Mouse (Mus musculus) C2C12 (cell line): ENCODE results near the gene Mrm1. TPM values are rescaled to one million over a fixed set of nuclear protein-coding genes. Genes with fewer than 3 reads are reported as not detected.
A peak's percentile ranks its signal among the peaks of the same experiment; 100 is the strongest.

Source experiments
- H3K27me3 ChIP-seq: one replicate; pipeline ENCODE4 v1.6.1; 2011; ENCODE audit not compliant: control insufficient read depth, insufficient read depth, insufficient read length
- H3K36me3 ChIP-seq: one replicate; pipeline ENCODE4 v1.6.1; 2011; ENCODE audit not compliant: control insufficient read depth, insufficient read depth
- H3K4me3 ChIP-seq: one replicate; pipeline ENCODE4 v1.5.1; 2011; ENCODE audit warnings: mild to moderate bottlenecking, control low read depth; ENCODE audit not compliant: poor library complexity, insufficient read depth, severe bottlenecking
- H3K79me2 ChIP-seq: one replicate; pipeline ENCODE4 v1.6.1; 2011; ENCODE audit not compliant: control insufficient read depth, insufficient read depth
- H3K79me3 ChIP-seq: one replicate; pipeline ENCODE4 v1.6.1; 2011; ENCODE audit warnings: low read depth, control low read depth
- H3ac ChIP-seq: one replicate; pipeline ENCODE3; 2011; ENCODE audit warnings: low read depth; ENCODE audit not compliant: control insufficient read depth, insufficient read length
- CEBPB ChIP-seq: IDR thresholded peaks from one replicate; pipeline ENCODE4 v1.6.1; 2011; ENCODE audit warnings: low read depth, mild to moderate bottlenecking, control low read depth, moderate library complexity
- CTCF ChIP-seq: IDR thresholded peaks from one replicate; pipeline ENCODE4 v1.5.1; 2011; ENCODE audit not compliant: control insufficient read depth, insufficient read depth, insufficient read length
- FOSL1 ChIP-seq: IDR thresholded peaks from one replicate; pipeline ENCODE4 v1.8.0; 2011; ENCODE audit warnings: mild to moderate bottlenecking, low read length; ENCODE audit not compliant: poor library complexity, insufficient read depth, severe bottlenecking
- MAX ChIP-seq: IDR thresholded peaks from one replicate; pipeline ENCODE4 v1.6.1; 2011; ENCODE audit warnings: mild to moderate bottlenecking, control low read depth
- MYOD1 ChIP-seq: IDR thresholded peaks from one replicate; pipeline ENCODE4 v1.6.1; 2011; ENCODE audit warnings: low read depth; ENCODE audit not compliant: control insufficient read depth, insufficient read length
- MYOG ChIP-seq: IDR thresholded peaks from one replicate; pipeline ENCODE4 v1.6.1; 2011; ENCODE audit not compliant: control insufficient read depth, insufficient read length; ENCODE audit errors: extremely low read depth
- USF1 ChIP-seq: IDR thresholded peaks from one replicate; pipeline ENCODE4 v1.6.1; 2011; ENCODE audit warnings: low read depth, mild to moderate bottlenecking, control low read depth, moderate library complexity
- polyA plus RNA-seq: library from polyadenylated mRNA; unstranded; fragments of >200 nt; fragmentation: generic; extraction: Trizol; gene quantifications from one replicate; pipeline ENCODE4 v1.2.1, GENCODE M21; 2012; ENCODE audit warnings: missing spikeins

Mrm1 gene
- polyA plus RNA-seq, 1 experiment, result 23.6 TPM

GRCm38 (mm10) chr11:84818085-84818960 is 992 bp downstream of the Mrm1 start:
- no peaks in the 10 kb centered on the region for H3K27me3 ChIP-seq
- H3ac ChIP-seq, result peak overlapping the region; percentile 66
- H3K79me2 ChIP-seq, result peaks cover 9% of the 10 kb centered on the region
- no peaks in the 10 kb centered on the region for H3K79me3 ChIP-seq
- TF ChIP-seq CEBPB (no peak), CTCF (peak; percentile 30), MYOD1 (peak; percentile 36)
- H3K4me3 ChIP-seq, result peak overlapping the region; percentile 59
- H3K36me3 ChIP-seq, result peaks cover 7% of the 10 kb centered on the region

- TF ChIP-seq CTCF (no peak), MYOG (no peak), FOSL1 (no peak), MAX (no peak), USF1 (no peak), MYOD1 (no peak), CEBPB (no peak)
- no peak overlapping the region for H3K4me3 ChIP-seq
- H3K79me2 ChIP-seq, result peaks cover 9% of the 10 kb centered on the region
- H3ac ChIP-seq, result no peak overlapping the region
- H3K27me3 ChIP-seq, result no peaks in the 10 kb centered on the region
- peaks cover 11% of the 10 kb centered on the region for H3K36me3 ChIP-seq
- H3K79me3 ChIP-seq, result no peaks in the 10 kb centered on the region
These were observed 2.0 kb downstream of the Mrm1 start for GRCm38 (mm10) chr11:84817362-84817761.

DNA sequence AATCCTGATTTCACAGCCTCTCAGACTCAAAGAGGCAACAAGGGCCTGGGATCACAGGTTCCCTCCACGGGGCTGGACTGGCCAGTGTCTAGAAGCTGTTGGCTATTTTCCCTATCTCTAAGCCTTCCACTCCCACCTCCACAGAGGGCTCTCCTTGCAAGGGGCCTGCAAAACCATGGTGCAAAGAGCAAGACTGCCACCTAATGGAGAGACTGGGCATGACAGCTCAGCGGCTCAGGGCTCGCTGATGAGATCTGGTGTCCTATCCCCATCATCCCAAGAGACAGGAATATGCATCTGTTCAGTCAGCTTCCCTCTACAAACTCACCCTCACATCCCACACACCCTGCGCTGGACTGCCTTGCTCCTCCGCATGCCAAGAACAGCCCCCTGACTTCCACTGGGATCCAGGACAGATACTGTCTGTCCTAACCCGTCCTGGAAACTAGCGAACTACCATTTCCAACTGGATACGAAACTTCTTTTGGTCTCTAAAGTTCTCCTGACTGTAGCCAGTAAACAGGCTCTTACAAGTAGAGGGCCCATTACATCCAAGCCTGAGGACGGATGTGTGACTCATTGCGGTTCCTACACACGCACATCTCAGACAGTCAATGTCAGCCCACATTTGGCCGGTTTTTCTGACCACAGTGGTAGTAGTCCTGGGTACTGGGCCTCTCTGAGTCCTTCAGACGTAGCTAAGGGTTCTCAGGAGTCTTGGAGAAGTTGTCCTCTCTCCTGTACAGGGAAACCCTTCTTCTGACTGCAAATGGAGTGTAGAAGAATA is 5.4 kb downstream of the Mrm1 start:
- no peaks in the 10 kb centered on the region for H3K27me3 ChIP-seq
- H3K79me2 ChIP-seq, result peaks cover 9% of the 10 kb centered on the region
- TF ChIP-seq MAX (no peak), CEBPB (no peak), MYOG (no peak), FOSL1 (peak; percentile 86), CTCF (peak; percentile 91), MYOD1 (peak; percentile 51), USF1 (no peak)
- no peak overlapping the region for H3K4me3 ChIP-seq
- no peaks in the 10 kb centered on the region for H3K79me3 ChIP-seq
- peak overlapping the region; percentile 31 for H3ac ChIP-seq
- H3K36me3 ChIP-seq, result peaks cover 13% of the 10 kb centered on the region

DNA sequence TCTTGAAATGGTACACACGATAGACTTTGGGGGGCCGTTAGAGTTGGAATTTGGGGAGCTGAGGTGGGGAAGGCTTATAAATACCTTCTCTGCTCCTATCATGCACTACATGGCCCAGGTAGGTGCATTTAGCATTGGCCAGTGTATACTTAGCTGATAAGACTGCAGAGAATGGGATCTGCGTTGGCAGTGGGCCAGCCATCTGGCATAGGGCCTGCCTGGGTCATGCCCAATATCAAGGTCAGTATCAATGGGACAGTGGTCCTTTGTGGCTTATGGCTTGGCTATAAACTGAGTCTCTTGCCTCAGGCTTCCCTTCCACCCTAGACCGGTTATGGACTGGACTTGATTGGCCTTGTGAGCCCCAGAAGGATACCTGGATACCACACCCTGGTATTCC is 14.9 kb downstream of the Mrm1 start:
- no peaks in the 10 kb centered on the region for H3K36me3 ChIP-seq
- peaks cover 12% of the 10 kb centered on the region for H3K27me3 ChIP-seq
- no peaks in the 10 kb centered on the region for H3K79me2 ChIP-seq
- TF ChIP-seq CTCF (no peak), USF1 (no peak), CEBPB (no peak), MAX (no peak), MYOD1 (no peak), FOSL1 (no peak), MYOG (no peak)
- no peaks in the 10 kb centered on the region for H3K79me3 ChIP-seq
- no peak overlapping the region for H3K4me3 ChIP-seq
- no peak overlapping the region for H3ac ChIP-seq

DNA sequence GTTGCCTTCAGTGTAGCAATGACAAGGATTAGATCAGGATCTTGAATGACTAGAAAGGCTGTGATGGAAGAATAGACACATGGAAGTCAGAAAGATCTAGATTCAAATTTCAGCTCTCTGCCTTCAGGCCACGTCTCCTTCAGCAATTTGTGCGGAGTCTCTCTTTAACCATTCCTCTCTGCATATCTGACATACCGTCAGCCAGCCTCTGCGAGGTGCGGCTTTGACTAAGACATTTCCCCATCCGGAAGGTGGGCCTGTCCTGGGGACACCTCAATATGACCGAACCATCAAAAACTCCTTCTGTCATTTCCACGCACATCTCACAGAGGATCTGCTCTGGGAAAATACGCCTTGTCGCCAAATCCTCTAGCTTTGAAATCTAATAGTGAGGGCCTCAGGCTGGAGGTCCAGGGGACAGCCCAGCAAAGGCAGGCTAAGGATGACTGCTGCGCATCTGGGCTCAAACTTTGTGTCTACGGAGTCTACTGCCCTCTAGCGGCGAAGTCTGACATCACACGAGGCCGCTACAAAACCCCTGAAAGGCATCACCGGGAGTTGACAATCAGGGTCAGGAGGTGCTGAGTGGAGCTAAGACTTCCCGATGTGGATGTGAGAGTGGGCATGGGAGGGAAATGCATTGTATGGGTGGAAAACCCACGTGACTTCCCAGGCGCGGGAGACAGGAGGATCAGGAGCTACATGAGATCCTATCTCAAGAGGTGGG is 21.5 kb downstream of the Mrm1 start:
- Histone ChIP-seq H3ac (no peak overlapping the region), H3K79me2 (no peaks in the 10 kb centered on the region), H3K4me3 (no peak overlapping the region), H3K79me3 (no peaks in the 10 kb centered on the region), H3K27me3 (peaks cover 10% of the 10 kb centered on the region), H3K36me3 (no peaks in the 10 kb centered on the region)
- TF ChIP-seq USF1 (no peak), MYOG (no peak), CTCF (peak; percentile 75), MAX (no peak)
